Mouse (Mus musculus) heart, postnatal 36 days (tissue): ENCODE measurements around the gene Exoc3l. TPM values are rescaled to one million over a fixed set of nuclear protein-coding genes. Genes with fewer than 3 reads are reported as not detected.
"Not testable (repeated sequence)": the region's sequence is repeated elsewhere in the genome, so short reads cannot be mapped to it uniquely, and the experiment has no call there.

Experiments
- DNase-seq, 2 experiments: peaks; one replicate each; pipeline ENCODE4 v3.0.0; 2021 to 2022
- intact Hi-C: fragments of 180-260 bp; cut with DNase I; formaldehyde crosslinking; loops from one replicate; pipeline ENCODE4 v1.15.1; 2025
- total RNA-seq, 2 experiments: library from RNA; stranded (reverse); gene quantifications; 2 replicates each; pipeline ENCODE4 v1.2.3; 2021

Exoc3l gene
- total RNA-seq, 2 experiments from 2014 or later, result 6.4 to 7.7 TPM

DNA sequence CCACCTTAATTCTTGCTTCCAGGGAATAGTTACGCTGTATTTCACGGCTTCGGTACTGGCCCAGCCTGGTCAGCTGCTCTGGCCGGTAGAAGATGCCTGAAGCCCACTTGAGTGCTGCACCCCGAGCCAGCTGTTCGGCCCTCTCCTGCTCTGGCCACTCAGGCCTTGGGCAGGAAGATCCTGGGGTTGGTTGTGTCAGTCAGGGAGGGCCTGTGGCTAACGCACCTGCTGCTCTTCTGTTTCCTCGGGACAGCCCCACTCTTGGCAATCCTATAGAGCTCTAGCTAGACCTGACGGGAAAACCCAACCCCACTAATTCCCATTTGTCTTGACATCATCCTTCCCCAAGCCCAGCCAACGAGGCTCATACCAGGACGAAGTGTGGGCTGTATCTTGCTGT, 645 bp downstream of the Exoc3l start:
- DNase-seq, result no peak
- intact Hi-C loops, result no loop called here

DNA sequence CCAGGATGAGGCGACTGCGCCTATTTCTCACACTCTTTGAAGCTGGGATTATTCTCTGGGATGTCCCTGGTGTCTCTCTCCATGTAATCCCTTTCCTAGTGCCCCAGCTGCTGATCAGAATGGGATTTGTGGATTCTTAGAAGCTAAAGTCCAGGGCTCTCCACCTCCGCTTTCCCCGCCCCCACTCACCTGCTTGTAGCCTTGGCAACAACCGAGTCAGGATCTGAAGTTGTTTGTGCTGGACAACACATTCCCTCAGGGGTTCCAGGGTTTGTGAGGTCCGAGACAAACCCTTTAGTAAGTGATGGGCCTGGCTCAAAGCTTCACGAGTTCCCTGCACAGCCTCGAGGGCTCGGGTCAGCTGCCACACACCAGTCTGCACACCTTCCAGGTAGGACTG, 1.1 kb downstream of the Exoc3l start:
- DNase-seq, result no peak
- intact Hi-C loops, result no loop called here

DNA sequence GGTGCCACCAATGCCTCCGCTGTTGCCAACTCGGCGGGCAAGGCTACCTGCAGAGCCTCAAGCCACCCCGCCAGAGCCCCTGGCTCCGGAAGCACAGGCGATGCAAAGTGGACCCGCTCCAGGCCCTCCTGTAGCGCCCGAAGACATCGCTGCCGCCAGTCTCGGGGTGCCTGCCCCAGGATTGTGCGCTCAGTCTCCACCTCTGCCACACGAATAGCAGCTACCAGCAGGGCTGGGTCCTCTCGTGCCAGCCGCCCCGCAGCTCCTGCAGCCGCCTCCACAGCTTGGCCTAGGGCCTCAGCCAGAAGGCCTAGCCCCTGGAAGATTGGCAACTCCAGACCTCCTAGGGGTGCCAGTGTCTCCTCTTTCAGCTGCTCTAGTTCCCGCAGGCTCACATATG, 2.5 kb downstream of the Exoc3l start:
- intact Hi-C loops, result no loop called here
- no peak for DNase-seq

DNA sequence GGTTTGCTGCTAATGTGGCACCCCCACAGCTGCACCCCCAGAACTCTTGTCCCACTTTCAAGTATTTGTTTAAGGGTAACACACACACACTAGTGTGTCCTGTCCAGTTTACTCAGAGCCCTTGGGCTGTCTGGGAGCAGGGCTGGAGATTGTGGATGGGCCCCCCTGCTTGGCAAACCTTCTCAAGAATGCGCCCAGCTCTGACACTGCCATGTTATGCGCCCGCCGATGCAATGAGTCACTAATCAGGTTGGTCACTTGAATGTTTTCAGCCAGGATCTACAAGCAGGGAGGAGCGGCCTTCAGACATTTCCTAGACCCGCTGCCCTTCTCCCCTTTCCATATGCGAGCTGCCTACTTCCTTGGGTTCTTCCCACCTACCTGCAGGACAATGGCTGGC, 3.4 kb downstream of the Exoc3l start:
- intact Hi-C loops, result no loop called here
- no peak for DNase-seq

DNA sequence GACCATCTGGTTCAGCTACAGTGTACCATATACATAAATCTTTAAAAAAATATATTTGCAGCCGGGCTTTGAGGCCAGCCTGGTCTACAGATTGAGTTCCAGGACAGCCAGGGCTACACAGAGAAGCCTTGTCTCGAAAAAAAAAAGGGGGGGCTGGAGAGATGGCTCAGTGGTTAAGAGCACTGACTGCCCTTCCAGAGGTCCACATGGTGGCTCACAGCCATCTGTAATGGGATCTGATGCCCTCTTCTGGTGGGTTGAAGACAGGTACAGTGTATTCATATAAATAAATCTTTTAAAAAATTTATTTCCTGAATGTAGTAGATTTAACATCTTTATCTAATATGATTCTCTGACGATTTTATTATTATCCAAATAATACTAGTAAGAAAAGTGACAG, 4.1 kb downstream of the Exoc3l start:
- intact Hi-C loops, DNase-seq: not testable (repeated sequence)

DNA sequence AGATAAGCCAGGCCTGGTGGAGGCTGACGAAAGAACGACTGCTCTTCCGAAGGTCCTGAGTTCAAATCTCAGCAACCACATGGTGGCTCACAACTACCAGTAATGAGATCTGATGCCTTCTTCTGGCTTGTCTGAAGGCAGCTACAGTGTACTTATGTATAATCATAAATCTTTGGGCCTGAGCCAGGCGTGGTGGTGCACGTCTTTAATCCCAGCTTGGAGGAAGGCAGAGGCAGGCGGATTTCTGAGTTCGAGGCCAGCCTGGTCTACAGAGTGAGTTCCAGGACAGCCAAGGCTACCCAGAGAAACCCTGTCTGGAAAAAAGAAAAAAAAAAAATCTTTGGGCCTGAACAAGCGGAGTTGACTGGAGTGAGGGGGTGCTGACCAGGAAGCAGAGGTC, 4.5 kb downstream of the Exoc3l start:
- DNase-seq, intact Hi-C loops: not testable (repeated sequence)

DNA sequence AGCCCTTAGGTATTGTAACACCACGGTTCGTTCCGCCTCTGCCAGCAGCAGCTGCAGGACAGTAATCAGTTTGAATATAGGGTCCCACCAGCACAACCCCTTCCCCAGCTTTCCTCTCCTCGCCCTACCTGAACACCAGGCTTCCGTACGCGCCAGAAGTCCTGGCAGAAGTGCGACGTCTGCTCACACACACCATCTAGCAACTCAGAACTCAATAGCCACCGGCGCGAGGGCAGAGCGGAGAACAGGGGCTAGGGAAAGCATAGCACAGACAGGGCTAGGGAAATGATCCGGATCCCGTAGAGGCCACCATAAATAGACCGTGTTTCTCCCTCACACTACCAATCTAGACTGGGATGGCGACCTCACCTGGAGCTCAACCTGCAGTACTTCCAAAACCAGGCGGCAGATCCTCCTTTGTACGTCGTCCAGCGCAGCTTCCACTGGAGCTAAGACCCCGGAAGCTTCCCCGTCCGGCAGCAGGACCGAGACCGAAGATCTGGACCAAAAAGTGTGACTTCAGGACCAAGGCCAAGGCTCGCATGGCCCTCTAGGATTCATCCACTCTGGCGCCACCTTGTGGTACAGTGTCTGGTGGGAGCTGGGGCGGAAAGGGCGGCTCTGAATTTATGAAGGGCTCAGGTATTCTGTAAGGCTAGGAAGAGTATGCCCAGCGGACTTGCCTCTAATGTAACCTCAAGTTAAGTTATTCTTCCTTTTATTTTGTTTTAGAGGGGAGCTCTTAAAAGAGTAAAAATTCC, 5.2 kb downstream of the Exoc3l start:
- intact Hi-C loops, result no loop called here
- peak; percentile 91 to 94 for DNase-seq

DNA sequence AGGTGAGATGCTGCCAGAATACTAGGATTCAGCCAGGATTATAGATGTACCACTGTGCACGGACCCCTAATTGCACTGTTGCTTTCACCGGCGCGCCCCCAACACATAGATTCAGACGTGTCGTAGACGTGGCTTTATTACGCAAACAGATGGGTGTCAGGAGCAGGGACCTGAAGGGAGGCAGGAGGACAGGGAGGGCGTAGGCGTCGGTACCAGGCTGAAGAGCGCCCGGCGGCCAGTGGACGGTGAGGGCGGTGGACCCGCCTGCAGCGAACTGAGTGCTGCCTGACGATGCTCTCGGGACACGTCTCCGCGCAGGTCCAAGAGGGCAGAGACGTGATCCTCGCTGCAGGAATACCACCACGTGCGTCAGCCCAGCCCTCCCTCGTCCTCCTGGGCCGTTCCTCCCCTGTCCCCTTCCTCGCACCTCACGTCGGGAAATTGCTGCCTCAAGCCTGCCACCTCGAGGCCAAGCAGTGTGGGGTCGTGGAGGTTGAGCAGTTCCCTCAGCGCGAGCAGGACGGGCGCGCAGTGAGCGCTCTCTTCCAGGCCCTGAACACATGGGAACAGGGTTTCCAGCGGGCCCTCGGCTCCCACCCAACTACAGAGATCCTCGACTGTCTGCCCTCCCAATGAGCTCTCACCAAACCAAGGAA, 6.0 kb downstream of the Exoc3l start, which contains the start of gene 4931428F04Rik:
Gene 4931428F04Rik, minus strand, starts transcription at position 60 of the 656 bp plus-strand sequence.
- no peak for DNase-seq
- intact Hi-C loops, result loop anchor here (2.0 kb wide), 1 partner anchor 25 kb away; the partner anchor contains the start of genes Fbxl8 and Tradd

DNA sequence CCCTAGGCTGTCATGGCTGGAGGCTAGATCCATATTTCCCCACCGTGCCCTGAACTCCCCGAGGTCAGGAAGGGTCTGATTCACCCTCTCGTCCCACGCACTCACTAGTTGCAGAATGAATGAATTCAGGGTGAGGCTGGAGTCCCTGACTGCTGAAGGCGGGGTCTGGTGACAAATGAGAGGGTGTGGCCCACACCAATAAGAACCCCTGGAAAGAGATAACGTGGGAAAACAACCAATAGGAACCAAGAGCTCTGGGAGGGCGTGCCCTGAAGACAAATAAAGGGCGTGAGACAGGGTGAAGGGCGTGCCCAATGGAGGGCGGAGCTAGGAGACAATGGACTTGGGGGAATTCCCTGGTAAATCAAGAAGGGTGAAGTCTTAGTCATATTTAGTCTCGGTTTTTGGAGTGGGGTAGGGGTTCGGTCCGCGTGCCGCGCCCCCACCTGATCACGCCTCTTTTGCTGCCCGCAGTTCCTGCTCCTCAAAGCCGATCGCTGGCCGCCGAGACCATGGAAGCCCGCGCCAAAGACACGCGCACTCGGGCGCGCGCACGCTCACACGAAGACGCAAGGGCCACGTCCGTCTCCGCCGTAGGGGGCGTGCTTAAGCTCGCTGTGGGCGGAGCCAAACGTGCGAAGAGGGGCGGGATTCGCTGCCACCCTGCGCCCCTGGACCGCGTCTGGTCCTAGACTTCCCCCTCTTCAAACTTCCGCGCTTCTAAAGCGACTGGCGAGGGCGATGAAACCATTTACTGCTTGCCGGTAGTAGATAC, 6.8 kb downstream of the Exoc3l start:
- peak; percentile 91 to 92 for DNase-seq
- intact Hi-C loops, result loop anchor here (2.0 kb wide), 1 partner anchor 24 kb away; the partner anchor contains the start of genes Fbxl8 and Tradd

DNA sequence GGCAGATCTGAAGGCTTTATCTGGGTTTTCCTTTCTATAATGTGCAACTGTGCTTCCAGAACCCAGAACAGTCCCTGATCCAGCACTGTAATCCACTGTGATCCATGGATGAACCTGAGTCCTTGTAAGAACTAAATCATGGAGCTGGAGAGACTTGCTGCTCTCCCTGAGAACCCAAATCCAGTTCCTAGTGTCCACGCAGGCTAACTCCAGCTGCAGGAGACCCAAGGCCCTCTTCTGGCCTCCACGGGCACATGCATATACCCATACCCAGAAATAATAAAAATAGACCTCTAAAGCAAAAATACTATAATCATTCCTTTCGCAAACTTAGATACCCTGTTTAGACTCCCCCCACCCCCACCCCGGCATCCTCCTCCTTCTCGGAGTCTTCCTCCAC, 7.7 kb downstream of the Exoc3l start:
- intact Hi-C loops, result loop anchor here (2.0 kb wide), 1 partner anchor 23 kb away; the partner anchor contains the start of genes Fbxl8 and Tradd
- DNase-seq, result no peak

DNA sequence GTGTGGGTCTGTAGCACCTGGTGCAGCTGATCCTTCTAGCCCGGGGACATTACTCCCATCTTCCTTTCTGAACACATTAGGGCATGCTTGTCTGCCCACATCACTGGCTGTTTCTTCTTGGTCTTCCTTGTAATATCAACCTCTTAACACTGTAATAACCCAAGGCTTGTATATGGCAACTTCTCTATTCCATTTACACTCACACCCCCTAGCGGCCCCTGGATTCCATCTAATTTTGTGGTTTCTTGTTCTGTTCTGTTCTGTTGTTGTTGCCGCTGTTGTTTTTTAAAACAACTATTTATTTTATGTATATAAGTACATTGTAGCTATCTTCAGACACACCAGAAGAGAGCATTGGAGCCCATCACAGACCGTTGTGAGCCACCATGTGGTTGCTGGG, 9.0 kb downstream of the Exoc3l start:
- intact Hi-C loops, result no loop called here
- no peak for DNase-seq

DNA sequence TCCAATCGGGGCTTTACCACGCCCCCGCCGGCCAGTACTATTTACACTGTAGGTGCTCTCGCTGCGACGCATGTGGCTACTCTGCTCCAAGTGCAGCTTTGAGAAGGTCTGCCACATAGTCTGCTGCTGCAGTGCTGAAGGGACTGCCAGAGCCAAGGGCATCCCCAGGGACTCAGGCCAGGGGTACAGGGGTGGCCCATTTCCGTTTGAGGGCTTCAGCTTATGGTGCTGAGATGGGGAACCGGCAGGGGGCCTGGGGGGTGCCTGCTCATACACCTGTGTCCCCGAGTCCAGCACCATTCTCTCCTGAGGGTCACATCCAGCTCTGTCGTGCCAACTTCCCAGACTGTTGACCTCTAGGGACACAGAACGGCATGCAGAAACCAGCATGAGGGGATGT, 10.4 kb downstream of the Exoc3l start:
- intact Hi-C loops, result no loop called here
- no peak for DNase-seq

DNA sequence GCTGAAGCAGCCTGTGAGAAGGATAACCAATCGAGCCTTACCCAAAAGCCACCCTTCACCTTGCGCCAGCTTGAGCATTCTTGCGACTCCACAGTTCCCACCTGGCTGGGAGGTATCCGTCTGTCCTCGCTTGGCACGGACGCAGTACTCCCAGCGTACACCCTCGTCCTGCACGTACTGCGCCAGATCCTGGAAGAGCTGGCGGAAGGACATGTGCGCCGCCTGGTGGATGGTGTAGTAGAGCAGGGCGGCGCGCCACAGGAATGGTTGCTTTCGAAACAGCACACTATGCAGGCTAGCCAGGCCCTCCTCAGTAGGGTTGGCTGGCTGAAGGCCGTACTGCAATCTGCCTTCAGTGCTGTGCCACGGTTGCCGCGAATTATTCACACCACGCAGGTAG, 12.8 kb downstream of the Exoc3l start:
- intact Hi-C loops, result no loop called here
- peak; percentile 52 to 59 for DNase-seq

DNA sequence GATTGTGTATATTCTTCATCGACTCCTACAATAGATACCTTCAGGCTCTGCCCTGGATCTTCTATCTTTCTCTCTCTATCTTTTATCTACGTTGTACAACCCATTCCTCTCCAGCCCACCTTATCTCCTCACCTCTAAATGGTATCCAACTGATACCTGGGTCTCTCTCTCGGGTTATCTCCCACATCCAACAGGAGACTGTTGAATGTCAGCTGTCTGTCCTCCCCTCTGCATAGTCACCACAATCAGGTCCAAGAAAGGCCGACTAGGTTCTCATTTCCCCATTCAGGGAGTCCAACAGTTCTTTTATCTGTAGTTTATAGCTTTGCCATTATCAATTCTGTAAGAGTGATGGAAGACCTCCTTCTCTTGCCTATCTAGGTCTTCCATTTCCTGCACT, 13.7 kb downstream of the Exoc3l start:
- no peak for DNase-seq
- intact Hi-C loops, result no loop called here

DNA sequence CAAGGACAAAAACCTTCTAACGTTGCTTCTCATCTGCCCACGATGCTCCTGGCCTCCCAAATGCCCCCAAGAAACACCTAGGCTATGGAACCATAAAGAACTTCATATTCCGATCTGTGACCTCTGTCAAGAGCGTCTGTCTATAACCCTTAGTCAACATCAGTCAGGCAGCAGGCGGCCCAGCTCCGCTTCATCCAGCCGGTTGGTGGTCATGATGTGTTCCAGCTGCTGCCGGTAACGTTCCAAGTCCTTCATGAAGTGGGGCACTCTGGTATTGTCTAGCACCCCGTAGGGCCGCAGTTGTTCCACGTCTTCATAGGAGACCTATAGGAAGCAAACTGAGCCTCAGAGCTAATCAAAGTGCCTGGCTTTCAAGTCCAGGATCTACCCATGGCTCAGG, 14.1 kb downstream of the Exoc3l start:
- intact Hi-C loops, result loop anchor here (2.0 kb wide), 1 partner anchor 23 kb away; no protein-coding TSS in a partner anchor
- no peak for DNase-seq

DNA sequence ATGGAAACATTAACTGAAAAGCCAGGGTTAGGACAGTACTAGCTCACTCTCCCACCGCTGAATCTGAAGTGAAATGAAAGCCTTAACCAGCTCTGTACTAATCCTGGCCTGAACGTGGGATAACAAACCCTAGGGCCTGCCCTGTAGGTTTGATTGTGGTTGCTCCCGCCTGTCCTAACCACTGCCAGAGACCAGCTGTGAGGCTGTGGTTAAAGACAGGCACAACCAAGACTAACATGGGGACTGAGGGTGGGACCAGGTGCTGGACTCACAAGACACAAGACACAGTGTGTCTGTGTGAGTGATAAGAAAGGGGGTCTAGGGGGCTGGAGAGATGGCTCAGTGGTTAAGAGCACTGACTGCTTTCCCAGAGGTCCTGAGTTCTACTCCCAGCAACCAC, 15.3 kb downstream of the Exoc3l start:
- DNase-seq, result no peak
- intact Hi-C loops, result loop anchor here (2.0 kb wide), 1 partner anchor 22 kb away; no protein-coding TSS in a partner anchor

DNA sequence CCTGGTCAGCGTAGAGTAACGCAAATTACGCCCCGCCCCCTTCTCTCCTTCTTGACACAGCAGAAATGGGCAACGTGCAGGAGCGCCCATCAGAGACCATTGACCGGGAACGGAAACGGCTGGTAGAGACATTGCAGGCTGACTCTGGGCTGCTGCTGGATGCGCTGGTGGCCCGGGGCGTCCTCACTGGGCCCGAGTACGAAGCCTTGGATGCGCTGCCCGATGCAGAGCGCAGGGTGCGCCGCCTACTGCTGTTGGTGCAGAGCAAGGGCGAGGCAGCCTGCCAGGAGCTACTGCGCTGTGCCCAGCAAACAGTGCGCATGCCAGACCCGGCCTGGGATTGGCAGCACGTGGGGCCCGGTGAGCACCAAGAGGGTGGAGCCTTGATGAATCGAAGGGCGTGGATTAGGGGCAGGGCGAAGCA, 17.0 kb downstream of the Exoc3l start:
- peak; percentile 73 to 75 for DNase-seq
- intact Hi-C loops, result loop anchor here (10.0 kb wide), 1 partner anchor 624 kb away; no protein-coding TSS in a partner anchor

DNA sequence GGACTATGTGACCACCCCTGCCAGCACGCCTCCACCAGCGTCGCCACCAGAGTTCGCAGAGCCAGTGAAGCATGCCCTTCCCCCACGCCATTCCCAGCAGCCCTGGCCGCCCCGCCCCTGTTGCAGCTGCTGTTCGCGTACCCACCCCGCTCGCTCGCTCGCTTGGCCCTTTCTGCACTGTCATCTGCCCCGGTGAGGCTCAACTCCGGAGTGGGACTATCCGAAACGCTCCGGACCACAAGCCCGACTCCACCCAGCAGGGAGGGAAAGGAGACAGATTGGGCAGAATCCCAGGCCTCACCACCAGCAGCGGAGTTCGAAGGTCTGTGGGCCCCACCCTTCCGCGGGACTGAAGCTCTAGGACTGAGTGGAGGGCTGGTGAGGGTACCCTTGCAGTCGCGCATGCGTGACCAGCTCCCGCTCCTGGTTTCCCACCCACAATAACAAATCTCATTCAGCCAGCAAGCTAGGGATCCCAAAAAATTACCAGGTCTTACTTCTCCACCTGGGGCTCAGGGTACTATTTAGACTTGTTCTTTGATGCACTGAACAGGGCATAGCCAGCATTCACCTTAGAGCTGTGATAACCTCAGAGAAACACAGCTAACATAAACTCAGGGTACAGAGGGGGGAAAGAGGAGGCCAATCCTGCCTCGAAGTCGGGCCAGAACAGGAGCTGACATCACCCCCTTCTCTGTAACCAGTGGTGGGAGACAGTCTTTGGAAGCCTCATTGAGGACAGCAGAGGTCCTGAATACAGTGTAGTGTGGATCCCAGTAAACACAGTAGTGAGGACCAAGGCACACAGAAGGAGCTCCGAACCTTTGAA, 19.4 kb downstream of the Exoc3l start:
- intact Hi-C loops, result loop anchor here (10.0 kb wide), 1 partner anchor 622 kb away; no protein-coding TSS in a partner anchor
- peak; percentile 57 to 60 for DNase-seq

DNA sequence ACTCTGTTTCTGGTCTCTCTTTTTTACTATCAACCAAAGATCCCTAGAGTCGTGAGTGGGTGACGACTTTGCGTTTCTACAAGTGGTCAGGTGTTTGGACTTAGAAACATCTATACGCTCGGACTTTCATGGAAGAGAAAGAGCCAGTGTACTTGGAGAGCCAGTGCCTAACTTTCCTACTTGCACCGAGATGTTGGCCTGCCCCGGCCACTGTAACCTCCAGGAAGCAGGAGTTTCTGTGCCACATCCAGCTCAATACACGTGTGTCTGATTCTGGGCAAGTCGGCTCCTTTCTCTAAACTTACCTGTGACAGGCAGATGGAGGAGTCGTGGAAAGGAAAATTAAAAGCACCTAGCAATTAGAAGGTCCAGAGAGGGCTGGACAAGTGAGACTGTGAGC, 20.1 kb downstream of the Exoc3l start, which contains the start of gene Nol3:
Gene Nol3, plus strand, starts transcription at position 301 of the 400 bp plus-strand sequence.
- intact Hi-C loops, result loop anchor here (10.0 kb wide), 1 partner anchor 621 kb away; no protein-coding TSS in a partner anchor
- no peak for DNase-seq

DNA sequence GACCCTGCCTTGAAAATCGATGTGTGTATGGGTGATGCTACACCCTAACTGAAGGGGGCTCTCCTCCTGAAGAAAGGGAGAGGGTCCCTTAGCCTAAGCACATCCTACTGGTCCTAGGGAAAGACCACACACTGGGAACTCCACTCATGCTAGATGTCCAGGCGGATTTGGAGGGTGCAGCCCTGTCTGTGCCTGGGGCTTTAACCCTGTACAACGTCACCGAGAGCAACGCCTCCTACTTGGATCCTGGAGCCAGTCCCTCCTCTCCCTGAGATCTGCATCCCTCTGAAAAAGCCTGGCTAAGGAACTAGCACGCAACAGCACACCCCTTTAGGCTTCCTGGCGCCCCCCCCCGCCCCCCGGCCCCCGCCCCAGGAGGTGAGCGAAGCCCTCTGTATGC, 20.5 kb downstream of the Exoc3l start:
- no peak for DNase-seq
- intact Hi-C loops, result loop anchor here (10.0 kb wide), 1 partner anchor 621 kb away; no protein-coding TSS in a partner anchor
